Mouse (Mus musculus): ENCODE results near the gene Fhod1. TPM values are rescaled to one million over a fixed set of nuclear protein-coding genes. Genes with fewer than 3 reads are reported as not detected.

Gene Fhod1
- total and polyA plus RNA-seq, 3 experiments, result 2.5 to 10.9 TPM; not detected in 1

DNA sequence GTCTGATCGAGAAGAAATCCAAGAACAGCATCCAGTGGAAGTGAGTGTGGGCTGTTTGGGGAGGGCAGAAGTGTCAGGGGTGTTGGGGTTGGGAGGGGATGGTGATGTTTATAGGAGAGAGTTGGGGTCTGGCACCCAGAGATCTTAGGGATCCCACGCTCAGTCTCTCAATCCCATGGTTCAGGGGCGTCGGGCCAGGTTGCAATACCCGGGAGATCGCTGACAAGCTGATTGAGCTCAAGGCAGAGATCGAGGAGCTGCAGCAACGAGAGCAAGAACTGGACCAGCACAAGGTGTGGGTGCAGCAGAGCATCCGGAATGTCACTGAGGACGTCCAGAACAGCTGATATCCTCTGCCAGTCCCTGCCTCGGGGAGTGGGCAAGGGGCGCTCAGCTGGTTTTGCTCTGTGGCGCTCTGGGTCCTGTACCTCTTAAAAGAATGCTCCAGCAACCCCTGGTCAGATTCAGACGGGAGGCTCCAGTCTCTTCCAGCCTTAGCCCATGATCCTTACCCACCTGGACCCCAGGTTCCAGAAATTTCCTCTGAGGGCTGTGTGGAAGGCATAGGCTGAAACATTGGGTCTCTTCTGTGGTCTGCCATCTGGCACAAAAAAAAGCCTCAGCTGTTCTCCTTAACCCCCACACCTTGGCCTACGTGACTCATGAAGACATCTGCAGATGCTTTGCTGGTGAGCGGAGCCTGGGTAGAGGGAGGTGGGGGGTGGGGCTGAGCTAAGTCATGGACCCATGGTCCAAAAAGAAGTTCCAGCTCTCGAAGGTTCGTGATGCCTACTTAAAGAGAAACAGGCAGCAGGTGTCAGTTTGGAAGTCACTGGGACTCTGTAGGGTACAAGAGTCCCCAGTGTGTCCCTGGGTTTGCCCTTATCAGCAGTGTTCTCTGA, 49.2 kb downstream of the Fhod1 start:
- Histone ChIP-seq H3K36me3 (ENCODE audit: control insufficient read depth in 1 of 2, insufficient read depth in 2 of 2, low read length in 2 of 2) (peaks cover 18 to 38% of the 10 kb centered on the region in 2 experiments), H3K9ac (ENCODE audit: control insufficient read depth, low read depth, low read length, poor library complexity, severe bottlenecking) (peak overlapping the region; percentile 97), H3K27me3 (ENCODE audit: control insufficient read depth in 1 of 2, insufficient read depth in 2 of 2, low read length in 2 of 2) (no peaks in the 10 kb centered on the region), H3K9me3 (replicated peaks; ENCODE audit: insufficient read depth, low read length) (no peaks in the 10 kb centered on the region), H3K79me2 (ENCODE audit: control insufficient read depth, insufficient read depth, low read length, poor library complexity) (peaks cover 34% of the 10 kb centered on the region), H3K4me1 (ENCODE audit: control insufficient read depth in 1 of 2, insufficient read depth in 2 of 2, low read length in 2 of 2) (peaks cover 11 to 34% of the 10 kb centered on the region in 2 experiments), H3K27ac (ENCODE audit: control insufficient read depth, low read depth, low read length) (peak overlapping the region; percentile 70), H3K4me3 (ENCODE audit: control insufficient read depth in 1 of 2, insufficient read depth in 1 of 2, low read depth in 2 of 2, low read length in 2 of 2) (peak overlapping the region; percentile 86)
- DNase-seq (ENCODE audit: low read depth, low spot score), result peak; percentile 55
- TF ChIP-seq MXI1 (IDR thresholded peaks at IDR 0.05; ENCODE audit: low read depth, low read length) (peak; percentile 61; the same call in 1 of the 2 replicates), ZNF384 (IDR thresholded peaks at IDR 0.05; ENCODE audit: low read depth, low read length) (no peak), CTCF (IDR thresholded peaks at IDR 0.05 in 2 of 3, conservative IDR thresholded peaks at IDR 0.05 in 1 of 3; ENCODE audit: control insufficient read depth in 1 of 3, insufficient read depth in 1 of 3, low read depth in 2 of 3, low read length in 3 of 3, poor library complexity in 1 of 3, severe bottlenecking in 1 of 3) (no peak), MAX (IDR thresholded peaks at IDR 0.05; ENCODE audit: low read length) (peak; percentile 36; the same call in 1 of the 2 replicates)

GRCm38 (mm10) chr8:105297511-105298192, 50.1 kb downstream of the Fhod1 start, which contains the start of gene E2f4:
Gene E2f4, plus strand, starts transcription at chr8:105297663.
- H3K36me3 ChIP-seq (ENCODE audit: control insufficient read depth in 1 of 2, insufficient read depth in 2 of 2, low read length in 2 of 2), result peaks cover 15 to 33% of the 10 kb centered on the region in 2 experiments
- no peak for TF ChIP-seq POLR2AphosphoS5 (IDR thresholded peaks at IDR 0.05; ENCODE audit: borderline replicate concordance, low read depth, low read length)
- peak in 1 of 2 experiments; percentile 25; a peak in 1 of 4 replicates for TF ChIP-seq EP300 (IDR thresholded peaks at IDR 0.05; ENCODE audit: low read depth in 1 of 2, low read length in 2 of 2)
- TF ChIP-seq ETS1 (IDR thresholded peaks at IDR 0.05; ENCODE audit: low read depth, low read length), result 0 out of 2 replicates have a peak, but pooled peaks have one; percentile 43
- TF ChIP-seq MAZ (IDR thresholded peaks at IDR 0.05; ENCODE audit: low read depth, low read length), result peak; percentile 43; the same call in 1 of the 2 replicates
- TF ChIP-seq MAX (IDR thresholded peaks at IDR 0.05; ENCODE audit: low read length), result peak; percentile 45; the same call in 1 of the 2 replicates
- peak; percentile 99 for TF ChIP-seq ELF1 (IDR thresholded peaks at IDR 0.05; ENCODE audit: low read depth, low read length)
- peak; percentile 76 for TF ChIP-seq TCF12 (IDR thresholded peaks at IDR 0.05; ENCODE audit: low read depth, low read length)
- peak; percentile 60; the same call in 1 of the 2 replicates for TF ChIP-seq KAT2A (conservative IDR thresholded peaks at IDR 0.05; ENCODE audit: low read depth, low read length)
- peak; percentile 92 for TF ChIP-seq HCFC1 (IDR thresholded peaks at IDR 0.05; ENCODE audit: low read depth, low read length)
- TF ChIP-seq TBP (IDR thresholded peaks at IDR 0.05; ENCODE audit: low read depth, low read length), result peak; percentile 49; the same call in 1 of the 2 replicates
- no peak for TF ChIP-seq ZNF384 (IDR thresholded peaks at IDR 0.05; ENCODE audit: low read depth, low read length)
- TF ChIP-seq RCOR1 (IDR thresholded peaks at IDR 0.05; ENCODE audit: low read depth, low read length), result no peak
- peak; percentile 76 for TF ChIP-seq MXI1 (IDR thresholded peaks at IDR 0.05; ENCODE audit: low read depth, low read length)
- peak; percentile 87 to 95 for TF ChIP-seq POLR2A (IDR thresholded peaks at IDR 0.05; ENCODE audit: control insufficient read depth in 1 of 2, insufficient read depth in 1 of 2, low read depth in 1 of 2, low read length in 2 of 2, poor library complexity in 1 of 2)
- TF ChIP-seq BHLHE40 (IDR thresholded peaks at IDR 0.05; ENCODE audit: borderline replicate concordance, low read depth, low read length), result no peak
- peak; percentile 95 for TF ChIP-seq SIN3A (IDR thresholded peaks at IDR 0.05; ENCODE audit: low read length)
- 0 out of 2 replicates have a peak, but pooled peaks have one; percentile 22 for TF ChIP-seq MYC (IDR thresholded peaks at IDR 0.05; ENCODE audit: low read depth, low read length)
- peak; percentile 29; the same call in 1 of the 2 replicates for TF ChIP-seq ZMIZ1 (IDR thresholded peaks at IDR 0.05; ENCODE audit: low read depth, low read length)
- TF ChIP-seq MAFK (IDR thresholded peaks at IDR 0.05; ENCODE audit: borderline replicate concordance, low read depth, low read length), result no peak
- TF ChIP-seq MEF2A (IDR thresholded peaks at IDR 0.05; ENCODE audit: extremely low read depth, insufficient replicate concordance, low read depth, low read length, poor library complexity, severe bottlenecking), result no peak
- TF ChIP-seq NELFE (IDR thresholded peaks at IDR 0.05; ENCODE audit: low read depth, low read length), result peak; percentile 84
- peak within 1 kb of the TSS; percentile 97 for H3K9ac ChIP-seq (ENCODE audit: control insufficient read depth, low read depth, low read length, poor library complexity, severe bottlenecking)
- H3K4me1 ChIP-seq (ENCODE audit: control insufficient read depth in 1 of 2, insufficient read depth in 2 of 2, low read length in 2 of 2), result peaks cover 11 to 27% of the 10 kb centered on the region in 2 experiments
- H3K4me3 ChIP-seq (ENCODE audit: control insufficient read depth in 1 of 2, insufficient read depth in 1 of 2, low read depth in 2 of 2, low read length in 2 of 2), result peak within 1 kb of the TSS; percentile 86
- peak; percentile 96 for DNase-seq (ENCODE audit: low read depth, low spot score)
- H3K27ac ChIP-seq (ENCODE audit: control insufficient read depth, low read depth, low read length), result peak within 1 kb of the TSS; percentile 70
- no peaks in the 10 kb centered on the region for H3K9me3 ChIP-seq (replicated peaks; ENCODE audit: insufficient read depth, low read length)
- no peaks in the 10 kb centered on the region for H3K27me3 ChIP-seq (ENCODE audit: control insufficient read depth in 1 of 2, insufficient read depth in 2 of 2, low read length in 2 of 2)
- peaks cover 34% of the 10 kb centered on the region for H3K79me2 ChIP-seq (ENCODE audit: control insufficient read depth, insufficient read depth, low read length, poor library complexity)
